In genomic region chr16:14476056-14476455, GRCm38 (mm10) we compare ENCODE assay signal across 21 mouse cellular contexts.
DNase-seq lines count a peak whose midpoint lies in the region; ATAC-seq lines count a peak whose summit lies in the region.
"Had no signal": no experiment of that assay in that cellular context is flagged by ENCODE, and none has a peak within 500 bp of the region (broad histone marks: within the 10 kb centered on the region; RNA-seq: fewer than 3 reads in every experiment).

No protein-coding gene starts in this region.

- no peak overlapping the region for H3K4me2 ChIP-seq in limb, embryonic 11.5 days (ENCODE audit: low read depth, severe bottlenecking)
- H3K4me2 ChIP-seq in midbrain, embryonic 15.5 days: no peak overlapping the region
- H3K4me2 ChIP-seq: embryonic facial prominence, embryonic 13.5 days; embryonic facial prominence, embryonic 15.5 days; forebrain, embryonic 13.5 days; forebrain, embryonic 15.5 days had no signal

- peak; percentile 90 for DNase-seq in heart, adult 11 months
- no peak for DNase-seq in heart, postnatal 36 days
- peak; percentile 19 for DNase-seq in limb, embryonic 11.5 days (ENCODE audit: low spot score)
- DNase-seq in limb, embryonic 10.5 days (ENCODE audit: low spot score): no peak
- DNase-seq in midbrain, embryonic 10.5 days (ENCODE audit: low spot score): peak; percentile 5
- DNase-seq: adrenal gland, adult 2 months; adrenal gland, postnatal 10 days; adrenal gland, postnatal 25 days; cerebellum, adult 11 months; cerebellum, adult 18-20 months; cerebellum, adult 8-10 months; cerebellum, adult 9-11 months; cerebellum, postnatal 14 days; cerebellum, postnatal 36 days; embryo, embryonic 11 days had no signal

- peaks cover 2% of the 10 kb centered on the region; the same call in 1 of the 2 replicates for H3K36me3 ChIP-seq in limb, embryonic 11.5 days (ENCODE audit: control insufficient read depth, insufficient read depth, low read length)
- peaks cover 38% of the 10 kb centered on the region for H3K36me3 ChIP-seq in limb, embryonic 10.5 days
- peaks cover 34% of the 10 kb centered on the region for H3K36me3 ChIP-seq in midbrain, embryonic 10.5 days
- H3K36me3 ChIP-seq in midbrain, embryonic 15.5 days (replicated peaks): peaks cover 12% of the 10 kb centered on the region; the same call in 1 of the 2 replicates

- no peaks in the 10 kb centered on the region for H3K4me1 ChIP-seq in limb, embryonic 11.5 days (ENCODE audit: control insufficient read depth, insufficient read depth, low read length)
- H3K4me1 ChIP-seq in limb, embryonic 10.5 days: no peaks in the 10 kb centered on the region
- H3K4me1 ChIP-seq in midbrain, embryonic 10.5 days: no peaks in the 10 kb centered on the region
- H3K4me1 ChIP-seq in midbrain, embryonic 15.5 days: no peaks in the 10 kb centered on the region
- H3K4me1 ChIP-seq: embryonic facial prominence, embryonic 13.5 days; embryonic facial prominence, embryonic 15.5 days; forebrain, embryonic 13.5 days; forebrain, embryonic 15.5 days had no signal

- H3K9ac ChIP-seq in limb, embryonic 11.5 days (ENCODE audit: low read length): no peak overlapping the region
- H3K9ac ChIP-seq in midbrain, embryonic 15.5 days: no peak overlapping the region
- H3K9ac ChIP-seq: embryonic facial prominence, embryonic 13.5 days; embryonic facial prominence, embryonic 15.5 days; forebrain, embryonic 13.5 days; forebrain, embryonic 15.5 days had no signal

- ATAC-seq in limb, embryonic 11.5 days (ENCODE audit: insufficient number of reproducible peaks, low FRiP score, low TSS enrichment, low read depth): no peak
- ATAC-seq in midbrain, embryonic 15.5 days (replicated peaks): no peak
- ATAC-seq: forebrain, embryonic 13.5 days; forebrain, embryonic 15.5 days had no signal

- no peak overlapping the region for H3K27ac ChIP-seq in limb, embryonic 11.5 days (replicated peaks; ENCODE audit: low read depth, low read length)
- no peak overlapping the region for H3K27ac ChIP-seq in limb, embryonic 10.5 days
- H3K27ac ChIP-seq in midbrain, embryonic 10.5 days (replicated peaks): no peak overlapping the region
- H3K27ac ChIP-seq in midbrain, embryonic 15.5 days: no peak overlapping the region
- H3K27ac ChIP-seq: embryonic facial prominence, embryonic 13.5 days; embryonic facial prominence, embryonic 15.5 days; forebrain, embryonic 13.5 days; forebrain, embryonic 15.5 days had no signal

- intact Hi-C loops in heart, postnatal 36 days (cut with DNase I): no loop called here

- 77% methylated on average over 8 of the region's 8 CpGs for whole genome bisulfite sequencing in limb, embryonic 11.5 days
- WGBS in limb, embryonic 10.5 days: 85% methylated on average over 8 of the region's 8 CpGs
- WGBS in midbrain, embryonic 10.5 days: 89% methylated on average over 8 of the region's 8 CpGs
- 82% methylated on average over 8 of the region's 8 CpGs for WGBS in midbrain, embryonic 15.5 days

- H3K4me3 ChIP-seq in limb, embryonic 11.5 days (ENCODE audit: low read depth, low read length): no peak overlapping the region
- H3K4me3 ChIP-seq in limb, embryonic 10.5 days: no peak overlapping the region
- no peak overlapping the region for H3K4me3 ChIP-seq in midbrain, embryonic 10.5 days
- H3K4me3 ChIP-seq in midbrain, embryonic 15.5 days: no peak overlapping the region
- H3K4me3 ChIP-seq: embryonic facial prominence, embryonic 13.5 days; embryonic facial prominence, embryonic 15.5 days; erythroblast, embryonic 14.5 days; forebrain, embryonic 13.5 days; forebrain, embryonic 15.5 days had no signal

- no peaks in the 10 kb centered on the region for H3K9me3 ChIP-seq in limb, embryonic 11.5 days (ENCODE audit: control insufficient read depth, low read length)
- H3K9me3 ChIP-seq in limb, embryonic 10.5 days (replicated peaks): no peaks in the 10 kb centered on the region
- no peaks in the 10 kb centered on the region for H3K9me3 ChIP-seq in midbrain, embryonic 10.5 days (replicated peaks)
- H3K9me3 ChIP-seq in midbrain, embryonic 15.5 days: no peaks in the 10 kb centered on the region
- H3K9me3 ChIP-seq: embryonic facial prominence, embryonic 13.5 days; embryonic facial prominence, embryonic 15.5 days; forebrain, embryonic 13.5 days; forebrain, embryonic 15.5 days had no signal

- no peaks in the 10 kb centered on the region for H3K27me3 ChIP-seq in limb, embryonic 11.5 days (ENCODE audit: control insufficient read depth, insufficient read depth, low read length)
- H3K27me3 ChIP-seq in limb, embryonic 10.5 days (ENCODE audit: low read depth, poor library complexity, severe bottlenecking): no peaks in the 10 kb centered on the region
- H3K27me3 ChIP-seq in midbrain, embryonic 10.5 days (ENCODE audit: low read depth, poor library complexity, severe bottlenecking): no peaks in the 10 kb centered on the region
- H3K27me3 ChIP-seq in midbrain, embryonic 15.5 days (replicated peaks): no peaks in the 10 kb centered on the region
- H3K27me3 ChIP-seq: embryonic facial prominence, embryonic 13.5 days; embryonic facial prominence, embryonic 15.5 days; forebrain, embryonic 13.5 days; forebrain, embryonic 15.5 days had no signal

Comparison
In these comparisons a context has a peak if more than half of its experiments do, and no peak if none do; other contexts are left out.
1. DNase-seq: peak in heart, adult 11 months (single experiment), limb, embryonic 11.5 days (single experiment) and midbrain, embryonic 10.5 days (single experiment); none in heart, postnatal 36 days (0 of 2) and limb, embryonic 10.5 days (single experiment).